Mouse (Mus musculus) midbrain, embryonic 14.5 days (tissue): ENCODE data around the gene Tnfsf13. TPM values are rescaled to one million over a fixed set of nuclear protein-coding genes. Genes with fewer than 3 reads are reported as not detected.

Experiments used
- ATAC-seq: fragments of 200-750 bp; cut with Nextera tagmentation; 2 replicates; pipeline ENCODE4 v1.8.0; 2017; ENCODE audit warnings: moderate number of reproducible peaks, moderate library complexity; ENCODE audit not compliant: low FRiP score, low TSS enrichment
- DNase-seq: peaks from one replicate; pipeline ENCODE4 v3.0.0-alpha.2; 2015
- H3K27ac ChIP-seq: fragments of 300-500 bp; sonication (generic); replicated peaks from 2 replicates; pipeline ENCODE4 v1.5.1; 2014; ENCODE audit warnings: mild to moderate bottlenecking, low read depth, low read length, moderate library complexity
- H3K27me3 ChIP-seq: fragments of 300-500 bp; sonication (generic); 2 replicates; pipeline ENCODE4 v1.6.1; 2014; ENCODE audit warnings: low read length, control low read depth, mixed read lengths; ENCODE audit not compliant: control insufficient read depth, insufficient read depth
- H3K36me3 ChIP-seq: fragments of 300-500 bp; sonication (generic); 2 replicates; pipeline ENCODE4 v1.6.1; 2014; ENCODE audit warnings: low read length, control low read depth; ENCODE audit not compliant: control insufficient read depth, insufficient read depth
- H3K4me1 ChIP-seq: fragments of 300-500 bp; sonication (generic); 2 replicates; pipeline ENCODE4 v1.6.1; 2014; ENCODE audit warnings: mild to moderate bottlenecking, antibody characterized with exemption, low read length, control low read depth; ENCODE audit not compliant: control insufficient read depth, insufficient read depth
- H3K4me2 ChIP-seq: fragments of 300-500 bp; sonication (generic); 2 replicates; pipeline ENCODE4 v1.6.1; 2014; ENCODE audit warnings: mild to moderate bottlenecking, low read length, moderate library complexity
- H3K4me3 ChIP-seq: fragments of 300-500 bp; sonication (generic); replicated peaks from 2 replicates; pipeline ENCODE4 v1.5.1; 2014; ENCODE audit warnings: low read depth, low read length
- H3K9ac ChIP-seq: fragments of 300-500 bp; sonication (generic); replicated peaks from 2 replicates; pipeline ENCODE4 v1.6.1; 2014; ENCODE audit warnings: mild to moderate bottlenecking, low read length, moderate library complexity
- H3K9me3 ChIP-seq: fragments of 300-500 bp; sonication (generic); 2 replicates; pipeline ENCODE4 v1.6.1; 2016; ENCODE audit warnings: low read length, control low read depth, mixed read lengths; ENCODE audit not compliant: control insufficient read depth
- WGBS: fragments of 180-500 bp; shearing (Covaris S2); extraction: QIAGEN DNeasy Blood & Tissue Kit; methylation state at CpG from one replicate; pipeline ENCODE4 v1.1.7; 2014; 5-methylcytosine and 5-hydroxymethylcytosine counted together
- polyA plus RNA-seq: library from polyadenylated mRNA; unstranded; fragments of >200 nt; fragmentation: Nextera tagmentation; extraction: Ambion mirVana; gene quantifications from 2 replicates; pipeline ENCODE4 v1.2.1, GENCODE M21; 2014

The Tnfsf13 gene
- polyA plus RNA-seq, 1 experiment from 2014 or later: 0.25 TPM

DNA sequence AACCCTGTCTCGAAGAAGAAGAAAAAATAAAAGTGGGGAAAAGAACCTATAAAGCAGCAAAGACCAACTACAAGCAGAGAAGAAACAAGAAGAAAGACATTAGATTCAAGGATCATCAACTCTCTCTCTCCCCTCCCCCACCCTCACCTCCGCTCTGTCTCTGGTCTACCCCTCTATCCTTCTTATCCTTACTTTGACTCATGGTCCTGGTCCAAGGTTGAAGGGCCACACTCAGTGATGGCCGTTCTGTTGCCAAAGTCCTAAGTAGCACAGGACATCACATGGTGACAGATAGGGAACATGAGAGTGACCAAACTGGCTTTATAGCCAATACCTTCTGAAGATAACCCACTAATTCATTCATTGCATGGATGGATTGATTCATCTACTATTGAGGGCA lies 11.8 kb upstream of the Tnfsf13 start:
- no peak overlapping the region for H3K4me2 ChIP-seq
- WGBS: 92% methylated on average over 3 of the region's 3 CpGs
- H3K27ac ChIP-seq: no peak overlapping the region
- H3K36me3 ChIP-seq: no peaks in the 10 kb centered on the region
- no peak overlapping the region for H3K9ac ChIP-seq
- DNase-seq (no peak), ATAC-seq (no peak)
- no peak overlapping the region for H3K4me3 ChIP-seq
- H3K9me3 ChIP-seq: no peaks in the 10 kb centered on the region; the same call in 1 of the 2 replicates
- peaks cover 8% of the 10 kb centered on the region for H3K4me1 ChIP-seq
- H3K27me3 ChIP-seq: no peaks in the 10 kb centered on the region

DNA sequence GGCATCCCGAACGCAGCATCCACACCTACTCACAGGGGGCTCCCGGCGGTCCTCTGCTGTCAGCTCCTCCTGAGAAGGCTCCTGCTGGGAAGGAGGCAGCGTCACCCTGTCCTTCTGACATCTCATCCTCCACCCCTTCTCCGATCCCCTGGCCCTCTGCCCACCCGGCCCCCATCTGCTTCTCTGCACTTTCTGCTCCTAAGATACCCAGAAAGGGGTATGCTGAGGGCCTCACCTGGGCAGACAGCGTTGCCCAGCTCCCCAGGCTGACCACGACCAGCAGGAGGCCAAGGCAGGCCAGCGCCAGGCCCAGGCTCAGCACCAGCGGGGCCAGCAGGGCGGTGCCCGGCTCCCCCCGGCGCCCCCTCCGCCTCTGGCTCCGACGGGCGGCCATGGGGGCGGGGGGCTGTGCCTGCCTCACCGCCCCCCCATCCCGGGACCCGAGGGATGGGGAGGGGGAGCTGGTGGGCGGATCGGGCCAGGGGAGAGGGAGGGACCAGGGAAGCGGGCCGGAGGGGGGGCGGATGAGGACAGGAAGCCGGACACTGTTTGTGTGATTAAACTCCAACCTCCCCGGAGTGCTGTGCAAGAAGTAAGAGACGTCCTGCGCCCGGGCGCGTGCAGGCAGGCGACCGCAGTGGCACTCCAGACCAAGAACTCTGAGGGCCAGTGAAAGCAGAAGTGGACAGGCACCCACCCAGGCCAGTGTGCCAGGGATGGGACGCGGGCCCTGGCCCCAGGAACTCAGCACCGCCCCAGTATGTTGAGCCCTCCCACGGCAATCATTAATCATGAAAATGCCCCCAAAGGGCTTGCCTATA lies 10.0 kb upstream of the Tnfsf13 start, which contains the start of the genes Tnfsf12 and Tnfsfm13:
Tnfsf12 (minus strand) TSS at position 489 of the 821 bp plus-strand sequence.
Tnfsfm13 (minus strand) TSS at position 738 of the 821 bp plus-strand sequence.
- H3K4me1 ChIP-seq: peaks cover 8% of the 10 kb centered on the region
- WGBS: 2% methylated on average over 41 of the region's 41 CpGs
- DNase-seq (peak; percentile 43), ATAC-seq (no peak)
- H3K4me3 ChIP-seq: peak within 1 kb of the TSS; percentile 41
- no peak within 1 kb of the TSS; the same call in 1 of the 2 replicates for H3K27ac ChIP-seq
- H3K9me3 ChIP-seq: no peaks in the 10 kb centered on the region; the same call in 1 of the 2 replicates
- no peaks in the 10 kb centered on the region for H3K27me3 ChIP-seq
- H3K36me3 ChIP-seq: no peaks in the 10 kb centered on the region
- peak within 1 kb of the TSS; percentile 69 for H3K9ac ChIP-seq
- peak within 1 kb of the TSS; percentile 84 for H3K4me2 ChIP-seq

DNA sequence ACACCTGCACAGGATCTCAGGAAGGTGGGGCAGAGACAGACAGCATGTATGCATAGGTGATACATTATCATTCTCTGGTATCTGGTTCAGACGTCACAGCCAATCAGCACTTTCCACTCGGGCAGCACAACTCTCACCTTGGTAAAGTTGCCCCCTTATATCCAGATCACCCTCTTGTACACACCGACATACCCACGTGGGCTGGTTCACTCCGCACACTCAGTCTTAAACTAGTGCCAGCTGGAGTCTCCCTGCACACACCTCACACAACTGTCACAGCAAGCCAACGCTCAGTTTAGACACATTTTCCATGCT lies 9.4 kb upstream of the Tnfsf13 start:
- 26% methylated on average over 6 of the region's 6 CpGs for WGBS
- DNase-seq (no peak), ATAC-seq (no peak)
- Histone ChIP-seq H3K9me3 (no peaks in the 10 kb centered on the region; the same call in 1 of the 2 replicates), H3K36me3 (no peaks in the 10 kb centered on the region), H3K4me3 (peak overlapping the region; percentile 41), H3K4me1 (peaks cover 8% of the 10 kb centered on the region), H3K9ac (peak overlapping the region; percentile 69; the same call in 1 of the 2 replicates), H3K27ac (no peak overlapping the region), H3K27me3 (no peaks in the 10 kb centered on the region), H3K4me2 (peak overlapping the region; percentile 84)

DNA sequence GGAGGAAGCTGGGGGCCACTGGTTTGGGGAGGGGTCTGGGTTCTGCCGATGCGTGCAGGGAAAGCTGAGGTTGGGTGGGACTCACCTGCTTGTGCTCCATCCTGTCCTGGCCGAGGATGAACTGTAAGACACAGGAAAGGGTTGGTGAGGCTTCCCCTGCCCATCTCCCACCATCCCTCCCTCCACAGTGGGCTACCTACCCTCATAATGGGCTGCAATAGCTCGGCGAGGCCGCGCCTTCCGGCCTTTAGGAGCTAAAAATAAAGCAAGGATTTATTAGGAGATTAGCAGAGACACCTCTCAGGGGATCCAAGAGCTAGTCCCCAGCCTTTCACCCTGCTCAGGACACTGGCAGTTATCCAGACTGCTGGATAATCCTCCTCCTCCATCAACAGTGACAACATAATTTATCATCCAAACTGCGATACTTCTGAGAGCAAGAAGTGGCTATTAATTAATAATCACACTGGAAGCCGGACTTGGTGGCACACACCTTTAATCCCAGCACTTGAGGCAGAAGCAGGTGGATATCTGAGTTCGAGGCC lies 7.9 kb upstream of the Tnfsf13 start:
- WGBS: 35% methylated on average over 11 of the region's 11 CpGs
- Histone ChIP-seq H3K27me3 (no peaks in the 10 kb centered on the region), H3K4me1 (peaks cover 8% of the 10 kb centered on the region), H3K9me3 (no peaks in the 10 kb centered on the region), H3K36me3 (no peaks in the 10 kb centered on the region), H3K9ac (0 out of 2 replicates have a peak overlapping the region, but pooled peaks have one; percentile 12), H3K4me2 (no peak overlapping the region), H3K27ac (no peak overlapping the region), H3K4me3 (no peak overlapping the region)
- DNase-seq: peak; percentile 31
- no peak for ATAC-seq

DNA sequence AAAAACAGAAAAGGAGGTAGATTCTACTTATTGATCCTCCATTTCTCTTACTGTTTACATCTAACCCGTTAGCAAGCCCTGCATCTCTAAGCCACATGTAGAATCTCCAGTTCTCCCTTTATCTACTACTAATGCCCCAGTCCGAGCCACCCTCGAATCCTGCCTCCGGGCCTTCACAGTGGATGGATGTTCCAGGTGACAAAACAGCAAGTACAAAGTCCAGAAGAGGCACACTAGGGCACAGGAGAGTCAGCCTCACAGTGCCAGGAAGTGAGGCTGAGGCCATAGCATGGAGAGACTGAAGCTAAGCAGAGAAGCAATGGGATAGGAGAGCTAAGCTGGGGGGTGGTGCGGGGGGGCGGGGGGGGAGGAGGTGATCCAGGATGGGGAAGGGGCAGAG lies 7.3 kb upstream of the Tnfsf13 start:
- DNase-seq: no peak
- H3K9ac ChIP-seq: no peak overlapping the region
- H3K27ac ChIP-seq: no peak overlapping the region
- ATAC-seq: no peak
- H3K27me3 ChIP-seq: no peaks in the 10 kb centered on the region
- no peak overlapping the region for H3K4me2 ChIP-seq
- H3K9me3 ChIP-seq: no peaks in the 10 kb centered on the region
- no peak overlapping the region for H3K4me3 ChIP-seq
- no peaks in the 10 kb centered on the region for H3K36me3 ChIP-seq
- 84% methylated on average over 6 of the region's 6 CpGs for WGBS
- peaks cover 8% of the 10 kb centered on the region for H3K4me1 ChIP-seq

DNA sequence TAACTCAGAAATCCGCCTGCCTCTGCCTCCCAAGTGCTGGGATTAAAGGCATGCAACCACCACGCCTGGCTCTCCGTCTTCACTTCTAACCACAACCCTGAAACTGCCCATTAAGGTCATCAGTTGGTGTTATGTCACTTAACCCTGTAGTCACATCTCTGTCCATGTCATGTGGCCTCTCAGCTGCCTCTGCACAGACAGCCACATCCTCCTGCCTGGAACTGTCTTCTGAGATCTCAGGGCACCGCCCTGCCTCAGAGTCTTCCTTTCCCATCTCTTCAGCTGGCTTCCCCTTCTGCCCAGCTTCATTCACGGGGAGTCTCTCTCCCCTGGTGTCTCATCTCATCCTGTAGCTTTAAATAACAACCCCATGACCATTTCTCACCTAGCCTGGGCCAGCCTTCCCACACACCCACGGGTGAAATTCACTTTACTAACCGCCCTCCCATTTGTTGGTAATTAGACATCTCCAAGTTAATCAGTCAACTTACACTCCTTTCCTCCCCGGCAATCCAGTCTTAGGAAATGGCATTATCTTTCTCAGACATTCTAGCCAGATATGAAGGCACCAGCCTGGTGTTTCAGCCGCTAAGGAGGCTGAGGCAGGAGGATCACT lies 6.7 kb upstream of the Tnfsf13 start:
- Histone ChIP-seq H3K9ac (no peak overlapping the region), H3K4me3 (no peak overlapping the region), H3K9me3 (no peaks in the 10 kb centered on the region), H3K27ac (no peak overlapping the region), H3K27me3 (no peaks in the 10 kb centered on the region), H3K4me1 (peaks cover 8% of the 10 kb centered on the region), H3K4me2 (no peak overlapping the region), H3K36me3 (no peaks in the 10 kb centered on the region)
- DNase-seq (no peak), ATAC-seq (no peak)
- 85% methylated on average over 9 of the region's 9 CpGs for WGBS

DNA sequence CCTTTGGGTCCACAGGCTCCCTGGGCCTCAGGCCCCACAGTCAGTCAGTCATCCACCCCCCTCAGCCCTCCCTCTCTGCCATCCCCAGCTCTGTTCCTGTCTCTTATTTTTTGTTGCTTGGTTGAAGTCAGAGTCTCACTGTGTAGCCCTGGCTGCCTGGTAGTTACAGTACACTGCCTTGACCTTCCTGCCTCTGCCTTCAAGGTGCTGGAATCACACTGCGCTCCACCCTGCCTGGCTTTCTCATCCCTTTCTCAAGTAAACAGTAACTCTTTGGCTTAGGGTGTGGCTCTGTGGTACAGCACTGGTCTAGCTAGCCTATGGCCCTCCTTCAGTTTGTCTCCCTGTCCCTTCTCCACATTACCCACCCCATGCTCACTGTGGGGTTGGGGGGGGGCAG lies 4.3 kb upstream of the Tnfsf13 start:
- DNase-seq (no peak), ATAC-seq (no peak)
- no peaks in the 10 kb centered on the region for H3K36me3 ChIP-seq
- no peaks in the 10 kb centered on the region for H3K9me3 ChIP-seq
- H3K4me3 ChIP-seq: no peak overlapping the region
- 93% methylated on average over 1 of the region's 1 CpGs for WGBS
- no peak overlapping the region for H3K27ac ChIP-seq
- H3K4me1 ChIP-seq: no peaks in the 10 kb centered on the region
- no peak overlapping the region for H3K4me2 ChIP-seq
- no peaks in the 10 kb centered on the region for H3K27me3 ChIP-seq
- H3K9ac ChIP-seq: no peak overlapping the region

DNA sequence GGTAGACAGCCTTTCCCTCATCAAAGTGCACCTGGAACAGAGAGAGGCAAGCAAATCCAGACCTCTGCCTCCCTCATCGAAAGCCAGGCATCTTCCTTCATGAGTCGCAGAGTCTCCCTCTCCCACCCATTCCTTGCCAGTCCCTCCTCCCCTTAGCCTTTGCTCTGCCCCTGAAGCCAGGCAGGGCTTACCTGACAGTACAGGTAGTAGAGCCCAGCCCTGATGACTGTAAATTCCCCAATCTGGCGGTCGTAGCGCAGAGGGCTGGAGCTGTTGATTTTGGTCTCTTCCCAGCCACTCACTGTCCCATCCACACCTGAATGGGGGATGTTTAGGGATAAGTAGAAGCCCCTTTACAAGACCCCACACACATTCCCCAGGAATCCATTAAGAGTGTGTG lies 1.5 kb upstream of the Tnfsf13 start:
- H3K4me1 ChIP-seq: peaks cover 7% of the 10 kb centered on the region
- H3K4me3 ChIP-seq: no peak overlapping the region
- WGBS: 56% methylated on average over 5 of the region's 5 CpGs
- H3K27ac ChIP-seq: no peak overlapping the region
- no peak overlapping the region for H3K9ac ChIP-seq
- no peaks in the 10 kb centered on the region for H3K36me3 ChIP-seq
- no peaks in the 10 kb centered on the region for H3K9me3 ChIP-seq
- no peak for DNase-seq
- no peak for ATAC-seq
- H3K4me2 ChIP-seq: no peak overlapping the region
- no peaks in the 10 kb centered on the region for H3K27me3 ChIP-seq
